Mouse (Mus musculus): ENCODE data around the gene Rhobtb1. TPM values are rescaled to one million over a fixed set of nuclear protein-coding genes. Genes with fewer than 3 reads are reported as not detected.

Gene Rhobtb1
- total RNA-seq (2023) = 10 to 100 TPM; 21.4 to 27.0 TPM

DNA sequence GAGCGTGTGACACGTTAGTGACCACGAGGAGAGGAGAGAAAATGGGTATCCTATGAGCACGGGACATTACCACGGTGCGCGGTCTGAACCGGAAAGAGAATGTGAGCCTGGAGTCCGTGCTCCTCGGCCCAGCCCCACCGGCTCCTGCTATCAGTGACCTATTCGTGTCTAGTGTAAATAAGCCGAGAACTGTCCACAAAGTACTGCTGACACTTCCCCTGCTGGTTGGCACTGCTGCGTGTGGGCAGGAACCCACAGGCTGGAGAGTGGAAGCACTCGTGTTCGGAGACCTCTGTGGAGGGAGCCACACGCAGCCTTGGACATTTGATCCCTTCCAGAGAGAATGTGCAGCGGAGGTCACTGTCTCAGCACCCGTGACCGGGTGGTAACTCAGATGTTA is at the start of gene Rhobtb1:
TSS of gene Rhobtb1 (plus strand) at position 390 of the 400 bp plus-strand sequence.

DNA sequence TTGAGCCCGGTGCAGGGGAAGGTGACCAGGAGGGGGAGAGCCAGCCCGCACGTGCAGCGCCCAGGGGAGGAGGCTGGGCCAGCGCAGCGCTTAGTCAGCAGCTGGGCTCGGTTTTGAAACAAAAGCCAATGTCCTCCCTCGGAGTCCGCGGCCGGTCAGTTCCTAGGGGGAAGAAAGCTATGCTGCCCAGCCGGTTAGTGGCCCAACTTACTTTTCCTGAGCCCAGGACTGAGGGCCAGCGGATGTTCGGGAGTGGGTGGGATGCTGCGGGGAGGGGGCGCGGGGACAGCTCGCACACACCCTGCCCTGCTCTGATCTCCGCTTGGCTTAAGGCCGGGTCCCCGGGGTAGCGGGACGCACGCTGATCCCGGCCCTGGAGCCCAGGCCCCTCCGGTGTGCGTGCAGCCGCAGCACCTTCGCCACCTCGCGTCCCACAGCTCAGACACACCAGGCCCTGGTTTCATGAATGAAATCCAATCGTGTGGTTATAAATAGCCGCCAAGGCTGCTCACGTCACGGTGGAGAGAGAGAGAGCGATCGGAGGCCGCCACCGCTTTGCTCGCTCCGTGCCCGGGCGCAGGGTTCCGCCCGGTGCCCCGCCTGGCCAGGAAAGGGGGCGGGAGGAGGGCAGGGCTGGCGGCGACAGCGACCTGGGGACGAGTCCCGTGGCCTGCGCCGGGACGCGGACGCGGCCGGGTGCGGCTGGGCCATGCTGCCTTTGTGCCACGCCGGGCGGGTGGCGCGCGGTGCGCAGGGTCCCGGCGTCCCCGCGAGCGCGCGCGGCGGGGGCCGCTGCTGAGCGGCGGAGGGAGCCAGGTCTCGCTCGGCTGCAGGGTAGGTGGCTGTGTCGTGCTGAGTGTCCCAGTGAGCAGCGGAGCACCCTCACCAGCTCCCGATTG is 61.6 kb downstream of the Rhobtb1 start, which contains the start of gene A930033H14Rik:
TSS of gene A930033H14Rik (minus strand) at position 557 of the 899 bp plus-strand sequence.

Other genes with a start within 250 kb of the Rhobtb1 start
- under 1 TPM; 0.52 to 0.80 TPM for gene A930033H14Rik, start 61.7 kb downstream of the Rhobtb1 start, total RNA-seq (2023)
- gene Cdk1, start 201.5 kb downstream of the Rhobtb1 start, total RNA-seq (2023) = 1 to 10 TPM; 3.0 to 4.3 TPM
- gene Ank3, start 247.3 kb downstream of the Rhobtb1 start, total RNA-seq (2023) = not detected

Measured in B cell, adult 67 days (primary cell).